Mouse (Mus musculus) lung, embryonic 14.5 days (tissue): Measurements from ENCODE around the gene Mat2a. TPM values are rescaled to one million over a fixed set of nuclear protein-coding genes. Genes with fewer than 3 reads are reported as not detected.

Source experiments
- ATAC-seq: fragments of 200-750 bp; cut with Nextera tagmentation; 2 replicates; pipeline ENCODE4 v1.8.0; 2017; ENCODE audit warnings: mild to moderate bottlenecking, moderate TSS enrichment, moderate library complexity; ENCODE audit not compliant: insufficient read depth
- DNase-seq: peaks from one replicate; pipeline ENCODE4 v3.0.0-alpha.2; 2015
- H3K27ac ChIP-seq: fragments of 300-500 bp; sonication (generic); 2 replicates; pipeline ENCODE4 v1.5.1; 2014; ENCODE audit warnings: low read depth, mild to moderate bottlenecking, moderate library complexity
- H3K27me3 ChIP-seq: fragments of 300-500 bp; sonication (generic); 2 replicates; pipeline ENCODE4 v1.6.1; 2014; ENCODE audit warnings: low read length, control low read depth; ENCODE audit not compliant: insufficient read depth
- H3K36me3 ChIP-seq: fragments of 300-500 bp; sonication (generic); 2 replicates; pipeline ENCODE4 v1.6.1; 2014; ENCODE audit warnings: control low read depth; ENCODE audit not compliant: insufficient read depth
- H3K4me1 ChIP-seq: fragments of 300-500 bp; sonication (generic); 2 replicates; pipeline ENCODE4 v1.6.1; 2014; ENCODE audit warnings: antibody characterized with exemption, control low read depth; ENCODE audit not compliant: insufficient read depth
- H3K4me2 ChIP-seq: fragments of 300-500 bp; sonication (generic); 2 replicates; pipeline ENCODE4 v1.6.1; 2014; ENCODE audit warnings: mild to moderate bottlenecking
- H3K4me3 ChIP-seq: fragments of 300-500 bp; sonication (generic); 2 replicates; pipeline ENCODE4 v1.5.1; 2014; ENCODE audit warnings: low read depth, low read length
- H3K9ac ChIP-seq: fragments of 300-500 bp; sonication (generic); 2 replicates; pipeline ENCODE4 v1.6.1; 2014
- H3K9me3 ChIP-seq: fragments of 300-500 bp; sonication (generic); 2 replicates; pipeline ENCODE4 v1.6.1; 2016; ENCODE audit warnings: low read depth, low read length, control low read depth
- CTCF ChIP-seq: IDR thresholded peaks from 2 replicates; pipeline ENCODE4 v1.5.1; 2016; ENCODE audit warnings: antibody characterized with exemption, low read depth
- WGBS: fragments of 180-500 bp; shearing (Covaris S2); extraction: QIAGEN DNeasy Blood & Tissue Kit; methylation state at CpG from one replicate; pipeline ENCODE4 v1.1.7; 2014; 5-methylcytosine and 5-hydroxymethylcytosine counted together
- polyA plus RNA-seq: library from polyadenylated mRNA; unstranded; fragments of >200 nt; fragmentation: Nextera tagmentation; extraction: Ambion mirVana; gene quantifications from 2 replicates; pipeline ENCODE4 v1.2.1, GENCODE M21; 2014

The Mat2a gene
- polyA plus RNA-seq, 1 experiment from 2014 or later: 402 TPM

DNA sequence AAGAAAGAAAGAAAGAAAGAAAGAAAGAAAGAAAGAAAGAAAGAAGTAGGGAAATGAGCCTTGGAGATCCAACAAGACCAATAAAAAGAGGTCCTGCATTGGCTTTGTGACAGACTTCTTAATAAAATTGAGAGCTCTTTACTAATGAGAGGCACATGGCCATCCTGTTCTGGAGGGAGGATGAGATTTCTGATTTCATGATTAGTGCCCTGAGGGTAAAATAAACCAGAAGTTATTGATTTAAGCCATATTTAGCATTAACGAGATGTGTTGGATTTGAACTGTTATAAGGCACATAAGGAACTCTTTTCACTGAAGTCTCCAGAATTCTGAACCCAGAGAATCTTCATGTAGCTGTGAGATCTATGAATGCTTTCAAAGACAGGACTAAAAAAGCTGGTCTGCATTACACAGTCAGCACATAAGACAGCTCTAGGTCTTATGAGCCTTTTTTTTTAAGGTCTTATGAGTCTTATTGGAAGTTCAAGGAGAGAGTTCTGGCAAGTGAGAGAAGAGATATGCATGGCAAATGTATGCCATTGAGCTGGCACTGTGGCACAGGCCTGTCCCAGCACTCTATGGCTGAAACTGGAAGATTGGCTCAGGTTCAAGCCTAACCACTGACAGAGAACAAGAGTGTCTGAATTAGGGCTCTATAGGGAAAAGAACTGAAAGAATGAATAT, 3.7 kb upstream of the Mat2a start:
- DNase-seq: no peak
- peaks cover 5% of the 10 kb centered on the region; the same call in 1 of the 2 replicates for H3K36me3 ChIP-seq

DNA sequence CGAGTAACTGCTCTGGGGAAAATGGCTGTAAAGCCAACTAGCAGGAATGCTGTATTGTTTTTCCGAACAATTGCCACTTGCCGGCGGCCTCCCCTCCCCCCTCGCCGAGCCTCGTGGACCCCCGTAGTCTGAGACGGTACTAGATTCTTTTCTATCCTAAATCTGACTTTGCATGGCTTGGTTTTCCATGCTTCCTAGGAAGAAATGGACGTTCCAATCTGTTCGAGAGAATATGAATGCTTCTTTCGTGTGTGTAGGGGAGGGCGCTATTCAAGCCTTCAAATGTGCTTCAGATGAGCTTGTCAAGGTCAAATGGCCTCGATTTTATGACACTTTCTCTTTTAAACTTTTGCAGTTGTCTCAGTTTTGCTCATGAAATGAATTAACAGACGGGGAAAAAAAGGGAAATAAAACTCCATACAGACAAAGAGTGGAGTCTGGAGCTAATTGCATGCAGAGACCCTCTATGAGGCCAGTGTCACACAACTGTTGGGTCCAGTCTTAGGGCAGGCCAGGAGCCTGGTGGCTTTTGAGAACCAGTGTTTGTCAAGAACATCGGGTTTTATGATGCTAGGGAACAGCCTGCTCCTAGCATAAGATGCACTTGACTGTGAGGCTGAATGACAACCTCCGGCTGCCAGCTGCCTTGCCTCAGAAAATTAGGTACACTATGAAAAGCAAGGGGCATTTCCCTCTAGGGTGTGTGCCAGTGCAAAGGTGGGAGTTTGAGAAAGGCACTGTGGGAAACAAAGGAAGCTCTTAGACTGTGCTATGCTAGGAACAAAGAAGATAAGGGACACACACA, 1.0 kb upstream of the Mat2a start:
- peak overlapping the region; percentile 96 for H3K4me3 ChIP-seq
- 0 out of 2 replicates have a peak, but pooled peaks have one; percentile 16 for TF ChIP-seq CTCF
- ATAC-seq (peak; percentile 29; the same call in 1 of the 2 replicates), DNase-seq (peak; percentile 41)
- H3K9ac ChIP-seq: peak overlapping the region; percentile 99
- peak overlapping the region; percentile 97 for H3K4me2 ChIP-seq
- 9% methylated on average over 17 of the region's 17 CpGs for WGBS
- peaks cover 30% of the 10 kb centered on the region for H3K36me3 ChIP-seq
- H3K27ac ChIP-seq: peak overlapping the region; percentile 99
- no peaks in the 10 kb centered on the region for H3K9me3 ChIP-seq
- H3K4me1 ChIP-seq: 0 out of 2 replicates have a peak, but pooled peaks cover 6% of the 10 kb centered on the region
- H3K27me3 ChIP-seq: no peaks in the 10 kb centered on the region

More for the DNA sequence above, 3.7 kb upstream of the Mat2a start:
- ATAC-seq: no peak
- no peak for TF ChIP-seq CTCF
- WGBS: 93% methylated on average over 1 of the region's 1 CpGs
- no peak overlapping the region for H3K9ac ChIP-seq
- 0 out of 2 replicates have a peak, but pooled peaks cover 6% of the 10 kb centered on the region for H3K4me1 ChIP-seq
- no peak overlapping the region for H3K4me3 ChIP-seq
- no peak overlapping the region for H3K4me2 ChIP-seq
- no peak overlapping the region for H3K27ac ChIP-seq
- H3K9me3 ChIP-seq: no peaks in the 10 kb centered on the region
- H3K27me3 ChIP-seq: no peaks in the 10 kb centered on the region

DNA sequence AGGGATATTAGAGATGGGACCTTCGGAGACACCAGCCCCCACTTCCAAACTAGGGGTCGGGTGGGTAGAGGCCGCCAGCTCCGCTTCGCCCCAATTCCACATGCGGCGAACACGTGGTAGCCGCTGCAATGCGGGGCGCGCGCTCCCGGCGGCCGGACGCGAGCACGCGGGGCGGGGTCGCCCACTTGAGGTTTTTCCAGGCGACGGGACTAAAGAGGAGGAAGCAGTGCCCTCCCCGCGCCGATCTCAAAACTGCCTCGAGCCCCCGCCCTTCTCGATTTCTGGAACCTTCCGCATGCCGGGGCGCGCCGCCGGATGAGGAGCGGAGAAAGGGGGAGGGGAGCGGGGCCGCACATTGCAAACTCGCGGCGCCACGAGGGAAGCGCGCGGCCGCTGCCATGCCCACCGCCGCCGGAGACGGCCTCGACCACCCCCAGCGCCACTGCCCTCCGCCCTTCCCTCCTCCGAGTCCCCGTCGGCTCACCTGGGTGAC, 450 bp downstream of the Mat2a start:
- Histone ChIP-seq H3K4me3 (peak overlapping the region; percentile 96), H3K9ac (peak overlapping the region; percentile 99), H3K9me3 (no peaks in the 10 kb centered on the region), H3K4me2 (peak overlapping the region; percentile 97), H3K36me3 (peaks cover 44% of the 10 kb centered on the region), H3K27me3 (no peaks in the 10 kb centered on the region), H3K4me1 (0 out of 2 replicates have a peak, but pooled peaks cover 6% of the 10 kb centered on the region), H3K27ac (peak overlapping the region; percentile 99)
- 0% methylated on average over 51 of the region's 57 CpGs for WGBS
- TF ChIP-seq CTCF: no peak
- DNase-seq (peak; percentile 93), ATAC-seq (peak; percentile 42)

DNA sequence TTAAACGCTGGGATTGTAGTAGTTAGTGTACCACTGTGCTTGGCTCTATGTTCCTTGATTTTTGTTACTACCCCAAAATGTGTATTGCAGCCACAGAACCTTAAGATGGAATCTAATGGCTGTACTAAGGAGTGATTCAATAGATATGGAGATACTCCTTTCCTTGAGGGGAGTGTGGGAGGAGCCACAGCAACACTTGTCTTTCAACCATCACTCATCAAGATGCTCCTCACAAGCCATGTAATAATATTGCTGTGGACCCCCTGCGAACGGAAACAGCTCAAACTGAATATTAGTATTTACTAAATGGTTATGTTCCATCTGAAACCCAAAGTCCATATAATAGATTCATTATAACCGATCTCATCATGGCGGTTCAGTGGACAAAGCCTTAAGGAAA, 1.1 kb downstream of the Mat2a start:
- H3K9ac ChIP-seq: peak overlapping the region; percentile 99
- DNase-seq (peak; percentile 28), ATAC-seq (no peak)
- TF ChIP-seq CTCF: no peak
- under 1% methylated on average over 5 of the region's 5 CpGs for WGBS
- peaks cover 51% of the 10 kb centered on the region for H3K36me3 ChIP-seq
- H3K27ac ChIP-seq: peak overlapping the region; percentile 99
- no peaks in the 10 kb centered on the region for H3K27me3 ChIP-seq
- no peaks in the 10 kb centered on the region for H3K9me3 ChIP-seq
- H3K4me3 ChIP-seq: peak overlapping the region; percentile 96
- 0 out of 2 replicates have a peak, but pooled peaks cover 6% of the 10 kb centered on the region for H3K4me1 ChIP-seq
- H3K4me2 ChIP-seq: peak overlapping the region; percentile 97

DNA sequence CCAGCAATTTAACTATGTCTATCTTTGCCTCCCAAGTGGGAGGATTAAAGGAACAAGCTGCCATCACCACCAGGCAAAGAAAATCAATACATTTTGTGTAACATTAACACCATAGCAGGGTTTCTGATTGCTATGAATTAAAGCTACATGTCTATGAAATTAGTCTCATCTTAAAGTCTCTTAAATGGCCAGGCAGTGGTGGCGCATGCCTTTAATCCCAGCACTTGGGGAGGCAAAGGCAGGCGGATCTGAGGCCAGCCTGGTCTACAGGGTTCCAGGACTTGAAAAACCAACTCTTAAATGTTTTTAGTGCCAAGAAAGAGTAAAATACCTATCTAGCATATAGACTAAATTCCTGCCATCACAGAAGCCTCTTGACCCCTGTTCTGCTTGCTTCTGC, 7.2 kb downstream of the Mat2a start:
- Histone ChIP-seq H3K4me3 (no peak overlapping the region), H3K4me1 (no peaks in the 10 kb centered on the region), H3K27me3 (no peaks in the 10 kb centered on the region), H3K9ac (no peak overlapping the region), H3K9me3 (no peaks in the 10 kb centered on the region), H3K36me3 (peaks cover 93% of the 10 kb centered on the region), H3K27ac (no peak overlapping the region), H3K4me2 (no peak overlapping the region)
- 89% methylated on average over 2 of the region's 2 CpGs for WGBS
- ATAC-seq: no peak
- DNase-seq: no peak
- TF ChIP-seq CTCF: no peak

DNA sequence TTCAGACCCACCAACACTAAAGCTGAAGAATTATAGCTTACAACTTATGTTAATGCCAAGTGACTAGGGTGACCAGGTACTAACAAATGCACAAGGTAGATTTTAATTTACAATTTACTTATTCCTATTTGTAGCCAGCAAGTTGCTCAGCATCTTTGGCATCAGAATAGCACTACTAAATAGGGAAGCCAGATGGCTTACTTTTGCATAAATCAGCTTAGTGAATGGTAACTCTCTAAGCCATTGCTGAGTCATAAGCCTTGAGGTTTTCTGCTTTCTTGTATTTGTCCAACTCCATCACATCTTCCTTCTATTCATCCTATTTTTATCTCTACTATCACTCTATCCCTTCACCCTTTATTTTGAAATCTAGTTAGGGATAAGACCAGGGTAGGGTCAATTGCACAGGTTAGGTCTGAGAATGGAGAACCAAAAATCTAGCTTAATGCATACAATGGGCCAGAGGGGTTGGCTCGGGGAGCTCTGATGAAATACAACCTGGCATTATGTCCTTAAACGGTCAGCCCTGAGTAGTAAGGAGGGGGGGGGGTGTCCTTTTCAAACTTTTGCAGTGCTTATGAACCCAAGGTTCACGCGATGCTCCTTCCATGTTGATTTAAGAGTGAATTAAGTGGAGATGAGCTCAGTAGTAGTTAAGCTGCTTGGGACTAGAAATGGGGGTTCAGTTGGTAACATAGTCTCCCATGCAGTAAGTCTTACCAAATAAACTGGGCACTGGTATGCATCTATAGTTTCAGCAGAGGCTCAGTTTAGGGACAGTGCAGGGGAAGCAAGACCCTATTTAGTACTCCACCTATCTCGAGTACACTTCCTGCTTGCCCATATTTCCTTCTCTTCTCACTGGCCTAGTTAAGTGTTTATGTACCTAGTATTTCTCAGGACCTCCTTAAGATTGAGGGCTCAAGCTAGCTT, 8.1 kb downstream of the Mat2a start:
- DNase-seq: peak; percentile 28
- ATAC-seq: peak; percentile 55; the same call in 1 of the 2 replicates
- WGBS: 39% methylated on average over 5 of the region's 5 CpGs
- no peak overlapping the region for H3K9ac ChIP-seq
- H3K9me3 ChIP-seq: no peaks in the 10 kb centered on the region
- no peaks in the 10 kb centered on the region for H3K4me1 ChIP-seq
- no peak overlapping the region for H3K4me2 ChIP-seq
- H3K4me3 ChIP-seq: no peak overlapping the region
- no peak for TF ChIP-seq CTCF
- H3K27me3 ChIP-seq: no peaks in the 10 kb centered on the region
- peaks cover 91% of the 10 kb centered on the region for H3K36me3 ChIP-seq
- H3K27ac ChIP-seq: no peak overlapping the region
